Mouse (Mus musculus) spleen, postnatal 14 days (tissue): Measurements from ENCODE around the gene F11r.
"Not testable (repeated sequence)": the region's sequence is repeated elsewhere in the genome, so short reads cannot be mapped to it uniquely, and the experiment has no call there.

Experiments
- DNase-seq, 2 experiments: peaks; one replicate each; pipeline ENCODE4 v3.0.0; 2021 to 2022; ENCODE audit warnings: low spot score in 2 of 2

F11r gene

GRCm38 (mm10) chr1:171470896-171471295, 33.6 kb downstream of the F11r start:
- DNase-seq: no peak

GRCm38 (mm10) chr1:171471452-171471851, 34.1 kb downstream of the F11r start:
- DNase-seq: no peak

DNA sequence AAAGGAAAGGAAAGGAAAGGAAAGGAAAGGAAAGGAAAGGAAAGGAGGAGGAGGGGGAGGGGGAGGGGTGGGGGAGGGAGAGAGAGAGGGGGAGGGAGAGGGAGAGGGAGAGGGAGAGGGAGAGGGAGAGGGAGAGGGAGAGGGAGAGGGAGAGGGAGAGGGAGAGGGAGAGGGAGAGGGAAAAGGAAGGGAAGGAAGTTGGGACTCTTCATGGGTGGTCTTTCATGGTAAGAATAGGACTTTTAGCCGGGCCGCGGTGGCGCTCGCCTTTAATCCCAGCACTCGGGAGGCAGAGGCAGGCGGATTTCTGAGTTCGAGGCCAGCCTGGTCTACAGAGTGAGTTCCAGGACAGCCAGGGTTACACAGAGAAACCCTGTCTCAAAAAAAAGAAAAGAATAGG, 34.6 kb downstream of the F11r start:
- DNase-seq: not testable (repeated sequence)

DNA sequence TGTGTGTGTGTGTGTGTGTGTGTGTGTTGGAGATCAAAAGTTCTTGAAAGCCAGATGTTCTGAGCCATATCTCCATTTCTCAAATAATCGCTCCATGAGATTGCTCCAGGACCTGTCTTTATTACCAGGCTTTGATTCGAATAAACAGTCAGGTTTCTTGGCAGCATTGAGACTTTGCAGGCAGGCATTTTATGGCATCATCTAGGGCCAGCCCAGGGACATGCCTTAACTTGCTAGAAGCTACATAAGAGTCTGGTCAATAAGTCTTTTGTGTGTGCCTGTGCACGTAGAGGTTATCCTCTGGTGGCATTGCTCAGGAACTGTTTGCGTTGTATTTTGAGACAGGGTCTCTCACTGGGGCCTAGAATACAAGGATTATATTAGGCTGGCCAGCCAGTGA, 36.2 kb downstream of the F11r start:
- DNase-seq: no peak

DNA sequence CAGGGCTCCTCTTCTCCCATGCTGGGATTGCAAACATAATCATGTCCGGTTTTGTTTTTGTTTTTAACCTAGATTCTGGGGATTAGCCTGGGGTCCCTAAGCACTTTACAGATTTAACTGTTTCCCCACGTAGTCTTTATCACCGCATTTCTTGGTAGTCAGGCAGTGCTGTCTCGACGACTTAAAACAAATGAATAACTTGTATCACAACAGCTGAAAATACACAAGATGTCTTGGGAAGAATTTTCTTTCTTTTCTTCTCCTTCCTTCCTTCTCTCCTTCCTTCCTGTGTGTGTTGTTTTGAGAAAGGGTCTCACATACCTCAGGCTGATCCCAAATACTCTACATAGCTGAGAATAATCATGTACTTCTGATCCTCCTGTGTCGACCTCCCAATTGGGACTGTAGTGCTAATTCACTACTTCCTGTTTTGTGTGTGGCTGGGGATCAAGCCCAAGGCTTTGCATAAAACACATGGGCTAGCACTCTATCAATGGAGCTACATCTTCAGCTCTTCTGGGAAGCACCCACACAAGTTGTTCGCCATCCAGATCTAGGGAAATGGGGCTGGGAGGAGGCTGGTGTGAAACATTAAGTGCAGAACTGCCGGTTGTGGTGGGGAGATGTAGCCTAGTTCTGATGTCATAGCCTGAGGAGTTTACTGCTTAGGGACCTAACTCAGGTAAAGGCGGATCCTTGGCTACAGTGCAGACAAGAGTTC, 36.7 kb downstream of the F11r start:
- no peak for DNase-seq

GRCm38 (mm10) chr1:171477123-171477522, 39.8 kb downstream of the F11r start:
- no peak for DNase-seq

GRCm38 (mm10) chr1:171477758-171478545, 40.6 kb downstream of the F11r start:
- no peak for DNase-seq

DNA sequence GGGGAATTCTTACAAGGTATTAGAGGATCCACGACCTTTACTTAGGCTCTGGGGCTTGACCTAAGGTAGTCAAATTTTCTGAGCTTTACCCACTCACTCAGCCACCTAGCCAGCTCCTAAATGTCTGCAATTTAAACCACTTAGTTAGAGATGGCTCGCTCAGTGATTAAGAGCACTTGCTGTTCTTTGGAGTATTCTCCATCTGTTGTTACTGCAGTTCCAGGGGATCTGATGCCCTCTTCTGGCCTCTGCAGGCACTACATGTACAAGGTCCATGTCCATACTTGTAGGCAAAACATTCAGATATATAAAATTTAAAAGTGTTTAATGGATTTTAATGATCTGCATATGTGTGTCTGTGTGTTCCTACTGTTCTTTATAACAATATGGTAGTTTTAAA, 41.6 kb downstream of the F11r start:
- DNase-seq: peak; percentile 35 to 54

GRCm38 (mm10) chr1:171494241-171494640, 56.9 kb downstream of the F11r start:
- DNase-seq: no peak

- no peak for DNase-seq
Measured at GRCm38 (mm10) chr1:171495371-171495770, 58.0 kb downstream of the F11r start.

DNA sequence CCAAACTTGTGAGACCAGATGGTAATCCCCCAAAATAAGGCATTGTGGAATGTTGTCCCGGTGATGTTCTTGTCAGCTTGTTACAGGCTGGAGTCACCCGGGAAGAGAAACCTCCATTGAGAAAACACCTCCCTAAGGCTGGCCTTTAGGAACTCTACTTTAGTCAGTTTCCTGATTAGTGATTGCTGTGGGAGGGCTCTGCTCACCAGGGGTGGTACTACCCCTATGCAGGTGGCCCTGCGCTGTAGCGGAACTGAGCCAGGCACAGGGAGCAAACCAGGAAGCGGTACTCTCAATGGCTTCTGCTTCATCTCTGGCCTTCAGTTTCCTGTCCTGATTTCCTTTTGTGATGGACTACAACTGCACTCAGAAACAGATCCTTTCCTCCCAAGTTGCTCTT, 62.5 kb downstream of the F11r start:
- no peak for DNase-seq

DNA sequence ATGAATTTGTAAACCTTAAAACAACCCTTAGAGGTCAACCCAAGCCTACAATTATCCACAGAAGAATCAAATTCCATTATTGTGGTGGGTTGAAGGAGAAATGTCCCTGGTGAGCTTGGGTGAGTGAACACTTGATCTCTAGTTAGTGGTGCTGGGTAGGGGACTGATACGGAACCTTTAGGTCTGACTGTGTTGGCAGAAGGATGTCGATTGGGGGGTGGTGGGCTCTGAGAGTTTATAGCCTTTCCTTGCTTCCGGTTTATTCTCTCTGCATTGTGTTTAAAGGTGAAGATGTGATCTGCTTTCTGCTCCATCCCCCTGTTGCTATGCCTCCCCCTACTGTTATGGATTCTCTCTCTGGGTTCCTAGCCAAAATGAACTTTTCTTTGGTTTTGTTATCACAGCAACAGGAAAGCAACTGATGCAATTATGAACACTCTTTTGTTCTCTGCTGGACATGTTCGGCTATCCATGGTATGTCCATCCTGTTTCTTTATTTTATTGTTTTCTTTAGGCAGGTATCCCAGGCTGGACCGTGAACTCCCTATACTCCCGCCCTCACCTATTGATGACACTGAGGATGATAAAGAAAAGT, 63.8 kb downstream of the F11r start:
- DNase-seq: no peak

DNA sequence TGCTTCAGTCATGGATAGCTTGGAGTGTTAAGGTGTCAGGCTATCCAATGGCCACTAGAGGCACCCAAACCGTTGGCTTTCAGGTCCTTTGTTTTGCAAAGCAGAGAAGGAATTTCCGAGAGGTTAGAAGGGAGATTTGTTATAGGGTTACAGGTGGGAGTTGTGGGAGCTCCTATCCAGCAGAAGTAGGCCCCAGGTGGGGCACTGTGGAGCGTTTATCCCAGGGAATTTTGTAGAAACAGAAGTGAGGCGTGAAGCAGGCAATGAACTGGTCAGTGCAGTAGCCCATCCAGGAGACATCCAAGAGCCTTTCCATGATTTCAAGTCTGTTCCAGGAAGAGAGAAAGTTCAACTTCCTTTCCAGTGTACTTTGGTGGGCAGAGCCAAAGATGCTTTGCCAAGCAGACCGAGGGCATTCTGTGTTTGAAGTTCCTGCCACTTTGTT, 64.3 kb downstream of the F11r start:
- no peak for DNase-seq

DNA sequence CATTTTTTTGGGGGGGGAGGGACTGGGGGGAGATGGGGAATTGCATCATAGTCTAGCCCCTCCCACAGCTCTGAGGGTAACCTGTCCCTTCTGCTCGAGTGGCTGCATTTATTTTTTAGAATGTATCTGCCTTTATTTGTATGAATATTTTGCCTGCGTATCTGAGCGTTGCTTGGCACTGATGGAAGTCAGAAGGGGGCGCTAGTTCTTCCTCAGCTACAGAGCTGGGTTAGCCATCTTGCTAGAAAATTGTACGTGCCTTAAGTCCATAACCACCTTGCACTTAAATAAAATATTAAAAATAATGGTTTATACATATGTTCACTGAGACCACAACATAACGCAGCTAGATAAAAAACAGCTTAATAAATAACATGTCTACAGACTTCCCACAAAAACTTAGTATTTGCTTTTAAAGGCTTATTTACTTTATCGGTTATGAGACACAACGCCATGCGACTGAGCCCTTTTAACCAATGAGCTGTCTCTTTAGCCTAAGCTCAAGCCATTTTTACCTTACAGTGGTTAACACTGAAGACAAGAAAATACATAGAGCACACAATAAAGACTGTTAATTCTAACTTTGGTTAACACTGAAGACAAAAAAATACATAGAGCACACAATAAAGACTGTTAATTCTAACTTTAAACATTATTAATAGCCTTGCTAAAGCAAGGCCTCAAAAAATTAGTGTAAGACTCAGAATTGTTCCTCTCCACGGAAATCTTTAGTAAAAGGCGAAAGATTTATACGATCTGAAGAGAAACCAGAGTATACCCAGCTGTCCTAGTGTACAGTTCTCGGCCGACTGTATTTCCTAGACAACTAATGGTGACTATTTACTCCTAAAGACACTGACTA, 65.3 kb downstream of the F11r start:
- peak in 1 of 2 experiments; percentile 27 for DNase-seq

DNA sequence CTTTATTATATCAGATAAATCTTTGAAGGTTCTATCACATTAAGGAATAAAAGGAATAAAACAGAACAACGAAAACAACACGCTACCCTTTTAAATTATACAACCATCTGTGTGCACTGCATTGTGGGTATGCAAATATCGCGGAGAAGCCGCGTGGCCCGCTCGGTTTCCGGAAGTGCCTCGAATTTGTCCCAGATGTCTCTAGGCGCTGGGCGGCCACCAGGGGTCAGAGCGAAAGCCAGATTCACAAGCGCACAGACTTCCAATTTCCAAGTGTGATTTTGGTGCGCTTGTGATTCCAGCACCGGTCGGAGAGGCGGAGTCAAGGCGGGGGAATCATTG, 65.9 kb downstream of the F11r start, which contains the start of gene Alyref2:
Alyref2 (plus strand) TSS at position 229 of the 342 bp plus-strand sequence.
- peak; percentile 77 to 85 for DNase-seq

- DNase-seq: peak; percentile 52 to 58
Measured at GRCm38 (mm10) chr1:171503592-171504291, 66.4 kb downstream of the F11r start.

GRCm38 (mm10) chr1:171504586-171504985, 67.3 kb downstream of the F11r start:
- DNase-seq: no peak

- no peak for DNase-seq
Measured at GRCm38 (mm10) chr1:171513234-171513633, 75.9 kb downstream of the F11r start.

- DNase-seq: no peak
Measured at GRCm38 (mm10) chr1:171513760-171514159, 76.4 kb downstream of the F11r start.
